Mouse (Mus musculus): ENCODE results near the gene Stambpl1. TPM values are rescaled to one million over a fixed set of nuclear protein-coding genes. Genes with fewer than 3 reads are reported as not detected.
"Not testable (repeated sequence)": the region's sequence is repeated elsewhere in the genome, so short reads cannot be mapped to it uniquely, and the experiment has no call there.

The Stambpl1 gene
- total RNA-seq, 4 experiments from 2014 or later, result 2.2 to 4.1 (median 3.0) TPM

DNA sequence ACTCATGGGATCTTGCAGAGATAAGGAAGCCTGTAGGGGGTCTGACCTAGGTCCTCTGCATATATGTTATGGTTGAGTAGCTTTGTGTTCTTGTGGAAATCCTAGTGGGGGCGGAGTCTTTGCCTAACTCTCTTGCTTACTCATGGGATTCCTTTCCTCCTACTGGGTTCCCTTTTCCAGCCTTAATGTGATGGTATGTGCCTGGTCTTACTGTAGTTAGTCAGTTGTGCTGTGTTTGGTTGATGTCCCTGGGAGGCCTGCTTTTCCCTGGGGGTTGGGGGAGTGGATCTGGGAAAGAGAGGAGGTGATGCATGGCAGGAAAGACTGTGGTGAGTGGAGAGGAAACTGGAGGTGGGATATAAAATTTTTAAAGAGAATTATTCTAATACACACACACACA is 6.0 kb downstream of the Stambpl1 start:
- no peak for DNase-seq (ENCODE audit: low spot score)

DNA sequence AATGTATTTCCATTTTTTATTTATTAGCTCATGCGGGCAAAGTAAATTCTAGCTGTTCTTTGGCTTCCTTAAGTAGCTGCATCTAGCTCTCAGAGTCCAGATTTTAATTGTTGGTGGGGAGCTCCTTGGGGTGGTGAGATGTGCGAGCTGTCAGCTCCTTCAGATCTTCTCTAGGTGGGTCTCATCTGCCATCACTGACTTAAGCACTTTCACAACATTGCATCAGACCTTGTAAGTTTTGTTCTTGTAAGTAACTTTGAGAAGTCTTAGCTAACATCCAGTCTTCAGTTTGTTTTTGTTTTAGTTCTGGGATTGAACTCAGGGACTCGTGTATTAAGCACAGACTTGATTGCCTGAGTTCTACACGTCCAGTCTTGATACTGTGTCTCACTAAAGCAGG is 6.9 kb downstream of the Stambpl1 start:
- no peak for DNase-seq (ENCODE audit: low spot score)

DNA sequence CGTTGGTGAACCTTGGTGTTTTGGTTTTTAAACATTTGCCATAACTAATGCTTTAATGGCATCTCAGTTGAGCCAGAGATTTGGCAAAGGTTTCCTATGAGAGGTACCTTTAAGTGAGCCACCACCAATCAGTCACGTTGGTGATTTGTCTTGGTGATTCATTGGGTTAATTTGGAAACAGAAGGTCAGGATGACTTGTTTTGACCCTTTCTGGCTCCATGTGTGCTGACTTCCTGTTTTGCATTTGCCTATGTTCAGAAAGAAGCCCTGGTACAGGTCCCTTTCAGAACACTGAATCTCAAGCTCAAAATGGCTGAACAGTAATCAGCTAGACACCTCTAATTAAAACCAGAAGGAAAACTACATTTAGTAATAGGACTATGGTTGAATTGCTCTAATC is 7.5 kb downstream of the Stambpl1 start:
- DNase-seq (ENCODE audit: low spot score), result no peak

GRCm38 (mm10) chr19:34202668-34203067 is 10.6 kb downstream of the Stambpl1 start:
- DNase-seq (ENCODE audit: low spot score), result no peak

DNA sequence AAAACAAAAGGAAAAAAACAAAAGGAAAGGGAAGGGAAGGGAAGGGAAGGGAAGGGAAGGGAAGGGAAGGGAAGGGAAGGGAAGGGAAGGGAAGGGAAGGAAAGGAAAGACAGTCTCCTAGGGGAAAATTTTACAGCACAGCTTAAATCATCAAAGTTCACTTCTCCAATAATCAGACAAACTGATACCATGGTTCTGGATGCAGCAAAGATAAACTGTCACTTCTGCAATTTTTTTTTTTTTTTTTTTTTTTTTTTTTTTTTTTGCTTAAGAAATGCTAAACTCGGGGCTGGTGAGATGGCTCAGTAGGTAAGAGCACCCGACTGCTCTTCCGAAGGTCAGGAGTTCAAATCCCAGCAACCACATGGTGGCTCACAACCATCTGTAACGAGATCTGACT is 14.1 kb downstream of the Stambpl1 start:
- not testable (repeated sequence) for DNase-seq (ENCODE audit: low spot score)

GRCm38 (mm10) chr19:34206760-34207440 is 14.9 kb downstream of the Stambpl1 start:
- no peak for DNase-seq (ENCODE audit: low spot score)

- DNase-seq (ENCODE audit: low spot score), result no peak
These were observed 17.0 kb downstream of the Stambpl1 start for GRCm38 (mm10) chr19:34209031-34209430.

DNA sequence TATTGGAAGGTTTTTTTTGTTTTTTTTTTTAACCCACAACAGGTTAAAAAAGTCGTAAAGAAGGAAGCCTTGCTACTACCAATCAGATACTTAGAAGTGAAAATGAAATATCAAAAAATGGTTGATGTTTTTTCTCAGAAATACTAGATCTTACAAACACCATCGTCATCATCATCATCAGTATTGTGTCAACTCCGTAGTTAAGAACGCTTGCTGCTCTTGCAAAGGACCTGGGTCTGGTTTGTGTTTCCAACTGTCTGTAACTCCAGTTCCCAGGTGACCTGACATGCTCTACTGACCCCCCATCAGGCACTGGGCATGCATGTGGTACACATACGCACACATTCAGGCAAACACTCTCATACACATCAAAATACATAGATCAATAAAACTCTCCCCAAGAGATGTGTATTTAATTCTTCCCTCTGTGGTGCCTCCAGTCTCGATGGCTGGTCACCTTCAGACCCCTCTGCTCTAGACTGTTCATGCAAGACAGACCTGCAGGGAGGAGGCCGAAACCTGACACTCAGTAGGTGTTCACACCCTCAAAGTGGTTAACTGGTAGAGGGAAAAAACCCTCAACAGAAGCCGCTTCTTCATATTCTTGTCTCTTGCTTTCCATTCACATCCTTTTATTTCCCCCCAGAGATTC is 18.0 kb downstream of the Stambpl1 start:
- no peak for DNase-seq (ENCODE audit: low spot score)

- DNase-seq (ENCODE audit: low spot score), result no peak
These were observed 18.8 kb downstream of the Stambpl1 start for GRCm38 (mm10) chr19:34210841-34211240.

GRCm38 (mm10) chr19:34212489-34213250 is 20.6 kb downstream of the Stambpl1 start:
- no peak for DNase-seq (ENCODE audit: low spot score)

GRCm38 (mm10) chr19:34213251-34213645 is 21.2 kb downstream of the Stambpl1 start:
- no peak for DNase-seq (ENCODE audit: low spot score)

DNA sequence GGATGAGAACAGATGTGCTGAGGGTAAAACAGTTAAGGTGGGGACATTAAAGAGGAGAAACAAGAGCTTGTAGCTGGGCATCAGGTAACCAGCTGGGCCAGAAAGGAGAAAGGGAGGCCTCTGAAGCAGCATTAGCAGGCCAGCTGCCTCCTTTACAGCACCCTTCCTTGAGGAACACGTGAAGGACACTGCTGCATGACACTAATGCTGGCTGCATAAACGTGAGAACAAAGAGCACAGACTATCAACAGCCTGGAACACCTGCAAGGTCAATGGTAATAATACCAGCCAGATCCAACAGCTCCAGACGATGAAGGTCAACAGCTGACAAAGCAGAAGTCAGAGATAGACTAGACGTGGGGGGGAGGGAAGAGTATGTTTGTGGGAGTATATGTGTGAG is 22.1 kb downstream of the Stambpl1 start:
- no peak for DNase-seq (ENCODE audit: low spot score)

GRCm38 (mm10) chr19:34216956-34217355 is 24.9 kb downstream of the Stambpl1 start:
- no peak for DNase-seq (ENCODE audit: low spot score)

- DNase-seq (ENCODE audit: low spot score), result no peak
These were observed 25.7 kb downstream of the Stambpl1 start for GRCm38 (mm10) chr19:34217761-34218160.

DNA sequence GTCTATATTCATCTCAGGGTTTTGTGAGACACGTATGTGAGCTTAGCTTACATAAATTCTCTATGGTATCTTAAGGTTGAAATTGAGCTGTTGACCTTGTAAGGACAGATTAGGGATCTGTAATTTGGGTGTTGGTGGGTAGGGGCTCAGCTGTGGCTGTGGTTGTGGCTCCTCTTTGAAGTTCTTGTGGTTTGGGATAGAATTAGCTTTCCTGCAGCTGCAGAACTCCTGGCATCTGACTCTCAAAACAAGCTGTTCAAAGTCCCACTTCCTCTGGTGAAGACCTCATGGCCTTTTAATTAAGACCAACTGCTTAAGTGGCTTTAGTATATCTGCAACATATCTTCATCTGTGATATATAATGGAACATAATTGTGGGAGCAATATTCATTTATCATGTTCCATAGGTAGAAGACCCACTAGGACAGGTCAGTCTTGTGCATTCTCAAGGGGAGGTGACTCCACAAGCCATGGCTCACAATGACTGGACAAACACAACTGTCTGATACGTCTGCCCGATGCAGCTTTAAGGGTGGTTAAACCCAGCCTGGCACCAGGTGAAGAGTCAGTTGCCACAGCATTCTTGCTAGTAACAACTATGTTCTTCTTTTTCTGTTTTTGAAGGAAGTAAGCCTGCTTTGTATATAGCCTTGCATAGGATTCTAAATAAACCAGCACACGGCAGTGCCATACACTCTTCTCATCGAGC is 27.4 kb downstream of the Stambpl1 start:
- DNase-seq (ENCODE audit: low spot score), result no peak

DNA sequence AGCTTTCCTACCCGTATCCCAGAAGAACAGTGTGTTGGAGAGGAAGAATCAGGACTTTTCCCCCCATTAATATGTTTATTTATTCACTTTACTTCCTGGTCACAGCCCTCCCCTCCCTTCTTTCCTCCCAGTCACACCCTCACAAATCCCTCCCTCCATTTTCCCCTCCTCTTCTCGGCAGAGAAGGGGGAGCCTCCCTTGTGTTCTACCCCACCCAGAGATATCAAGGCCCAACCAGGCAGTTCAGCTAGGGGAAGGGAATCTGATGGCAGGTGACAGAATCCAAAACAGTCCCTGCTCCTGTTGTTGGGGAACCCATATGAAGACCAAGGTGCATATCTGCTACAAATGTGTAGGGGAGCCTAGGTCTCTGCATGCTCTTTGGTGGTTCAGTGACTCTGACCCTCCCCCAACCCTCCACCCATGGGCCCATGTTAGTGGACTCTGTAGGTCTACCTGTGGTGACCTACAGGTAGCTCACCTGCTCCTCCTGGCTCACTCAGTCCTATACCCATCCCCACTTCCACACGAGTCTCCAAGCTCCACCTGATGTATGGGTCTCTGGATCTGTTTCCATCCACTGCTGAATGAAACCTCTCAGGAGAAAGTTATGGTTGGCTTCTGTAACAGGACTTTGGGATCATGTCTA is 28.8 kb downstream of the Stambpl1 start:
- DNase-seq (ENCODE audit: low spot score), result no peak

GRCm38 (mm10) chr19:34222805-34223204 is 30.8 kb downstream of the Stambpl1 start:
- no peak for DNase-seq (ENCODE audit: low spot score)

DNA sequence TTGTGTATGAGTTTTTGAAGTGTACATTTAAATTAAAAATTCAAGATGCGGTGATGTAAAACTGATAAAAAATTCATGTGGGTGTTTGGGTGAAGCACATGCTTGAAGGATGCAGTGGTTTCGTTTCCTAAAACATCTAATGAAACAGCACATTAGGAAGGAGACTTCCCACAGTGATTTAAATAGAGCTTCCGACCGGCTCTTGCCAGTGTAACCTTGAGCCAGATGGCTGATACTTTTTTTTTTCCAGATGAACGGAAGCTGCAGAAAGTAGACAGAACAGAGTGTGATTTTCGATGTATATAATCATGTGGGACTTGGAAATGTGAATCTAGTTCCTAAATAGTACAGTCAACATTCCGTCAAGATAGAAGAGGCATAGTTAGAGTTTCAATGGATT is 39.6 kb downstream of the Stambpl1 start:
- DNase-seq (ENCODE audit: low spot score), result no peak

- no peak for DNase-seq (ENCODE audit: low spot score)
These were observed 40.3 kb downstream of the Stambpl1 start for GRCm38 (mm10) chr19:34232326-34232725.

- DNase-seq (ENCODE audit: low spot score), result peak; percentile 67
These were observed 41.9 kb downstream of the Stambpl1 start for GRCm38 (mm10) chr19:34233944-34234343.

DNA sequence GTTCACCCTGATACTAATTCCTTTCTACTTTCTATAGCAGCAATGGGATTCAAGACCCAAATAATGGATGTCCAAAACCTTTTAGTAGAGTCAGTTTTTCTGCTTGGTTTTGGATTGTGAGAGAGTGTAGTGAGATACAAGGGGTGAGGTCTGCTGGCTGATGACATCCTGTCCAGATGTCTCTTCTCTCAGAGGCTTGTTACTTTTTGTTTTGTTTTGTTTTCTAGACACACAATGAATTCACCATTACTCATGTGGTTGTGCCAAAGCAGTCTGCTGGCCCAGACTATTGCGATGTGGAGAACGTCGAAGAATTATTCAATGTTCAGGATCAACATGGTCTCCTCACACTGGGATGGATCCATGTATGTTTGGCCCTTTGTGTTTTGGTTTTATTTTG is 44.0 kb downstream of the Stambpl1 start:
- no peak for DNase-seq (ENCODE audit: low spot score)

- DNase-seq (ENCODE audit: low spot score), result no peak
These were observed 45.7 kb downstream of the Stambpl1 start for GRCm38 (mm10) chr19:34237746-34238145.

Data from heart, adult 8-10 months (tissue).